Mouse (Mus musculus) CH12F3 (cell line): ENCODE results near the gene Tox3.

Experiments
- in situ Hi-C: fragments of 300-500 bp; cut with MboI; formaldehyde crosslinking; loops from 2 replicates; pipeline ENCODE4 v1.14.3; 2020; ENCODE audit warnings: low sequenced_read_pairs

The Tox3 gene

DNA sequence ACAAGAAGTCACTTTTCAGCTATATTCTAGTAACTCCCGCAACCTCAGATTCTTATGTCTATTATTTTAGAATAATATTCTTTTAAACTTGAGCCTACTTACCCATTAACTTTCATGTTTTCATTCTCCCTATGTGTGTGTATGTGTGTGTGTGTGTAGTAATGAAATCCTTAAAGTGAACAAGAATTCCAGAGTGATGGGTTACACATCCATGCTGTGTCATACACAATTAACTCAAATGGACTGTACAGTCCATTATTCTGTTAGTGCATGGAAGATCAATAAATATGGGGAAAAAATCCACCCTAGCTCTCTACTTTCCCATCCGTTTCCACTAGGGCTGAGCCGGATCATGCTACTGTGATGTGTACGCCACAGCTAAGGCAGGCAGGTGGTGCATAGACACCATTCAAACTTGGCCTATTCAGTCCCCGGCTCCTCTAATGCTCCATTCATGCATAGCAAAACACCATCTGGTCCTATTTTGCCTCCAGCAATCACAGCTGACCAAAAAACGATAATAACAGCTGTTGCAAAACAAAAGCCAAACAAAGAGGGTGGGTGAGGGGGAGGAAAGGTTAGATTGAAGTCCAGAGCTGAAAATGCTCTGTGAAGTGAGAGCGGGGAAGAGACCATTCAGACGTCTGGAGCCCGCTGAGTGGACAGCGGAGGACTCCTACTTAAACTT, 103.5 kb downstream of the Tox3 start:
- in situ Hi-C loops: no loop called here

DNA sequence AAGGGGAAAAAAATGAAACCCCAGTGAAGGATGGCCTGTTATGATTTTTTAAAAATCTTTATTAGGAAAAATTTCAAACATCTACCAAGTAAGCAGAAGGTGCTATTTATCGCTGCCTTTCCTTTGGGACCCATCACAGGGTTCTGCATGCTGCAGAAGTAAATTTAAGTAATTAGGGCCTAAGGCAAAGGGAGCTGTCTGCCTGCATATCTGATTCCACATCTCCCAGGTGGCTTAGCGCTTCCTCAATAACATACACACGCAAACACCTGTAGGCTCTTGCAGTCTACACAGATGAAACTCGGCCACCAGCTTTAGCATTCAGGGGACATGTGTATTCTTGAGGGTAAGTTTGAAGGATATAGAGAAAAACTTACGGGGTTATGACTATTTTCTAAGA, 104.2 kb downstream of the Tox3 start:
- in situ Hi-C loops: no loop called here

DNA sequence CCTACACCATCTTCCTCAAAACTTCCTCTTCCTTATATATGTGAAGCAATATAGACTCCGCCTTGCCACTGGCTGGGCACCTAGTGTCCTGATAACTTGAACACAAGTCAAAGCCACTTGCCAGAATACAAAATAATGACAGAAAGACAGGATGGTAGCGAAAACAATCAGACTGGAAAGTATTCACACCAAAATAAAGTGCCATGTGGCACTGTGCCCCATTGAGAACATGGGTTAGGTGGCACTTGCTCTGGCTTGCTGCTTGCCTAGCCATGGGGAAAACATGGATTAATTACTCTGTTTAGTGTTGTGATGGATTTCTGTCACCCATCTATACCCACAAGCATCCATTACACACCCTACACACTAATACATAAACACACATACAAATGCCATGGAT, 105.8 kb downstream of the Tox3 start:
- in situ Hi-C loops: no loop called here

DNA sequence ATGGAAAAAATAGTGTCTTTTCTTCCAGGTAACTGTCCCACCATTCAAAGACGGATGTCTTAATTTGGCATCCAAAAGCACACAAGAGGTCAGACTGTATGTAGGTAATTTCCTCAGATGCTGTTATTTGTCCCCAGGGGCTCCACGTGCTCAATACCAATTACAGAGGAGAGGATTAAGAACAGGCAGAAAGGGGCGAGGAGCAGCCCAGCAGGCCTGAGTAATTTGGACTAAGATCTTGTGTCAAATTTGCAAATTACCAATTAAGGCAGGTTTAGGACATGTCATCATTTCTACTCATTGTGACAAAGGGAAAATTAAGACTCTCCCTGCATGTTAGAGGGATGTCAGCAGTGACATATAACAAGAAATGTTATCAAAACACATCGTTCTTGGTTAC, 106.7 kb downstream of the Tox3 start:
- in situ Hi-C loops: no loop called here

DNA sequence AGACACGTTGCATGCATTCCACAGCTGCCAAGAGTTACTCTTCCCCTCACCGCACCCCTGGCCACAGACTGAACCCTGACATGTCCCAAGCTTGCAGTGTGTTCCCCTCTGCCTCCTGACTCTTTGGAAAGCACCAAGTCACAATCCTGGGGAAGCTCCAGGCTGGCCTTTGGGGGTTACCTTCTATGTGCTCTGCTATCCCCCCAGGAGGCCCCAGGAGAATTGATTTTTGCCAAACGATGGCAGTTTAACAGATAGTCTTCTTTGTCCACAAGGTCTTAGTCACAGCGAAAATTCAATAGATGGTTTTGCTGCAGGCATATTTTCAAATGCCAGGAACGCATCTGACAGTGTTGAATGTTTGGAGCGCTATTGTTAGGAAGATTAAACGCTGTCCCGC, 115.6 kb downstream of the Tox3 start:
- in situ Hi-C loops: no loop called here

DNA sequence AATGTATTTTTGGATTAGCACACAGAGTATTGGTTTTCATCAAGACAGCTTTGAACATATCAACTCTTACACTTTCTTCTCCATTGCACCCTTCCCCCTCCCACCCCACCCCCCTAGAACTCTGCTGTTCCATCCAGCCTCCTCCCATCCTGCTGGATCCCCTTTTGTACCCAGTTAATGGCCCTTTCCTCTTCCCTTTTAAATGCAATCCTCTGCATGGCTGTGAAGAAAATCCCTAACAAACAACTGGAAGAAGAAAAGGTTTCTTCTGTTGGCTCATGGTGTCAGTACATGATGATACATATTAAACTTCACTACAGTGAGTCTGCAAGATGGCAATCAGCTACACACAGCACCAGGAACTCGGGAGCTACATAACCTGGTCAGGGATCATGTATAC, 124.0 kb downstream of the Tox3 start:
- in situ Hi-C loops: no loop called here

DNA sequence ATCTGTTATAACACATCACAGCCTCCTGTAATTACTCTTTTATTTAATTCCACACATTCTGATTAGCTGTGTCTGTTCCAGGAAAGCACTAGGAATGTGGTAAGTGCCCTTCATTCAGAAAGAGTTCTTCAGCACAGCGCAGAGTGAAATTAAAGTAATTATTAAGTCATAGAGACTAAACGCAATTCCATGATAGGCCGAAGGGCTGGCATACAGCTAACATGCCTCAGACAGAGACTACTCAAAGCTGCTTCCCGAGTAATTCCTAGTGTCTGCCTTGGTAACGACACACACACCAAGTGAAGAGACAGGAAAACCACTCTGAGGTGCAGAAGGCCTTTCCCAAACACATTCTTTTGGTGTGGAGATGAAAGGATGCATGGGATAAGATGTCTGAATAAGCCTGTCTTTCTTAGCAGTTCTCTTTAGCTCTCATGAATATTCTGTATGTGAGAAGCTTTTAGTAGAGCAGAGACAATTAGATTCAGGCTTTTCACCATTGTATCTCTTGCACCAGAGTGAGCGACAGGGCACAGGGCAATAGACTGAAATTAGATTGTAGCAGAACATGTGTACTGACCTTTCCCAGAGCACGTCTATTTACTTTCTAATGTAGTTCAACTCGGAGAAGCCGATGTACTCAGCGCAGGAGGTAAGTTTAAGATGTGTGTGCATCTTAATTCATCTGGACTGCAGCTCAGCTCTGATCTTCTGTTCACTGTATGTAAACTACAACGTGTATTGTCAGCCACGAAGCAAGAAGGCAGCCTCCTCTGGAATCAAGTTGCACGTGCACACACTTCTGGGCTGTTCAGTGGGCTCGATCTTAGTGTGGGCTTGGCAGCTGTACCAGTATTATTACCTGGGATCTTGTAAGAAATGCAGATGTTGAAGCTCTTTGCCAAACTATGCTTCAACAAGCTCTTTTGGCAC, 138.8 kb downstream of the Tox3 start:
- in situ Hi-C loops: no loop called here
